Mouse (Mus musculus): Measurements from ENCODE around the gene Amotl2. TPM values are rescaled to one million over a fixed set of nuclear protein-coding genes. Genes with fewer than 3 reads are reported as not detected.
A peak's percentile ranks its signal among the peaks of the same experiment; 100 is the strongest.
"Not testable (repeated sequence)": the region's sequence is repeated elsewhere in the genome, so short reads cannot be mapped to it uniquely, and the experiment has no call there.

The Amotl2 gene
- polyA plus RNA-seq, 1 experiment, result 40.5 TPM

- 58% methylated on average over 5 of the region's 5 CpGs for WGBS
- no peaks in the 10 kb centered on the region for H3K36me3 ChIP-seq (ENCODE audit: control insufficient read depth, insufficient read depth, low read length)
- H3K27me3 ChIP-seq (replicated peaks; ENCODE audit: control insufficient read depth, insufficient read depth, low read length), result no peaks in the 10 kb centered on the region
- peak overlapping the region; percentile 1 for H3K27ac ChIP-seq (ENCODE audit: insufficient read depth, low read depth, low read length)
- no peak for TF ChIP-seq CTCF (conservative IDR thresholded peaks at IDR 0.05; ENCODE audit: insufficient read depth, insufficient read length, low read depth, low read length)
- TF ChIP-seq POLR2A (IDR thresholded peaks at IDR 0.05; ENCODE audit: low read depth, low read length), result no peak
- H3K4me3 ChIP-seq (ENCODE audit: insufficient read depth, low read depth, low read length), result no peak overlapping the region
- peaks cover 27% of the 10 kb centered on the region for H3K4me1 ChIP-seq (ENCODE audit: control insufficient read depth, insufficient read depth, low read length)
- peak; percentile 36 for DNase-seq
Measured at GRCm38 (mm10) chr9:102759581-102760001, 43.1 kb downstream of the Amotl2 start.

- Histone ChIP-seq H3K4me1 (ENCODE audit: control insufficient read depth, insufficient read depth, low read length) (peaks cover 23% of the 10 kb centered on the region; the same call in 1 of the 2 replicates), H3K36me3 (ENCODE audit: control insufficient read depth, insufficient read depth, low read length) (no peaks in the 10 kb centered on the region), H3K27ac (ENCODE audit: insufficient read depth, low read depth, low read length) (peak overlapping the region; percentile 22; the same call in 1 of the 2 replicates), H3K27me3 (replicated peaks; ENCODE audit: control insufficient read depth, insufficient read depth, low read length) (no peaks in the 10 kb centered on the region), H3K4me3 (ENCODE audit: insufficient read depth, low read depth, low read length) (no peak overlapping the region)
- WGBS, result 59% methylated on average over 7 of the region's 7 CpGs
- TF ChIP-seq CTCF (conservative IDR thresholded peaks at IDR 0.05; ENCODE audit: insufficient read depth, insufficient read length, low read depth, low read length) (no peak), POLR2A (IDR thresholded peaks at IDR 0.05; ENCODE audit: low read depth, low read length) (no peak)
- peak; percentile 68 for DNase-seq
Measured at GRCm38 (mm10) chr9:102761599-102761998, 45.1 kb downstream of the Amotl2 start.

- Histone ChIP-seq H3K27ac (ENCODE audit: insufficient read depth, low read depth, low read length) (peak overlapping the region; percentile 69), H3K36me3 (ENCODE audit: control insufficient read depth, insufficient read depth, low read length) (no peaks in the 10 kb centered on the region), H3K4me3 (ENCODE audit: insufficient read depth, low read depth, low read length) (no peak overlapping the region), H3K27me3 (replicated peaks; ENCODE audit: control insufficient read depth, insufficient read depth, low read length) (no peaks in the 10 kb centered on the region), H3K4me1 (ENCODE audit: control insufficient read depth, insufficient read depth, low read length) (peaks cover 27% of the 10 kb centered on the region; the same call in 1 of the 2 replicates)
- 48% methylated on average over 3 of the region's 3 CpGs for WGBS
- TF ChIP-seq POLR2A (IDR thresholded peaks at IDR 0.05; ENCODE audit: low read depth, low read length) (no peak), CTCF (conservative IDR thresholded peaks at IDR 0.05; ENCODE audit: insufficient read depth, insufficient read length, low read depth, low read length) (no peak)
- no peak for DNase-seq
Measured at GRCm38 (mm10) chr9:102762836-102763235, 46.4 kb downstream of the Amotl2 start.

GRCm38 (mm10) chr9:102763520-102763919 is 47.0 kb downstream of the Amotl2 start:
- WGBS, result 41% methylated on average over 8 of the region's 8 CpGs

GRCm38 (mm10) chr9:102764540-102764939 is 48.1 kb downstream of the Amotl2 start:
- H3K27ac ChIP-seq (ENCODE audit: insufficient read depth, low read depth, low read length); H3K27me3 ChIP-seq (replicated peaks; ENCODE audit: control insufficient read depth, insufficient read depth, low read length); H3K36me3 ChIP-seq (ENCODE audit: control insufficient read depth, insufficient read depth, low read length); H3K4me3 ChIP-seq (ENCODE audit: insufficient read depth, low read depth, low read length): not testable (repeated sequence)
- H3K4me1 ChIP-seq (ENCODE audit: control insufficient read depth, insufficient read depth, low read length), result peaks cover 22% of the 10 kb centered on the region; the same call in 1 of the 2 replicates
- peak; percentile 58 for DNase-seq
- 51% methylated on average over 2 of the region's 2 CpGs for WGBS

More at GRCm38 (mm10) chr9:102763520-102763919, 47.0 kb downstream of the Amotl2 start:
- peak; percentile 66 for DNase-seq
- Histone ChIP-seq H3K27me3 (replicated peaks; ENCODE audit: control insufficient read depth, insufficient read depth, low read length) (no peaks in the 10 kb centered on the region), H3K4me1 (ENCODE audit: control insufficient read depth, insufficient read depth, low read length) (peaks cover 27% of the 10 kb centered on the region; the same call in 1 of the 2 replicates), H3K27ac (ENCODE audit: insufficient read depth, low read depth, low read length) (peak overlapping the region; percentile 69), H3K36me3 (ENCODE audit: control insufficient read depth, insufficient read depth, low read length) (no peaks in the 10 kb centered on the region), H3K4me3 (ENCODE audit: insufficient read depth, low read depth, low read length) (no peak overlapping the region)
- TF ChIP-seq CTCF (conservative IDR thresholded peaks at IDR 0.05; ENCODE audit: insufficient read depth, insufficient read length, low read depth, low read length) (no peak), POLR2A (IDR thresholded peaks at IDR 0.05; ENCODE audit: low read depth, low read length) (no peak)

GRCm38 (mm10) chr9:102766741-102767140 is 50.3 kb downstream of the Amotl2 start:
- TF ChIP-seq CTCF (conservative IDR thresholded peaks at IDR 0.05; ENCODE audit: insufficient read depth, insufficient read length, low read depth, low read length) (no peak), POLR2A (IDR thresholded peaks at IDR 0.05; ENCODE audit: low read depth, low read length) (no peak)
- DNase-seq, result peak; percentile 55
- 53% methylated on average over 3 of the region's 3 CpGs for WGBS
- Histone ChIP-seq H3K4me1 (ENCODE audit: control insufficient read depth, insufficient read depth, low read length) (peaks cover 22% of the 10 kb centered on the region; the same call in 1 of the 2 replicates), H3K36me3 (ENCODE audit: control insufficient read depth, insufficient read depth, low read length) (no peaks in the 10 kb centered on the region), H3K27me3 (replicated peaks; ENCODE audit: control insufficient read depth, insufficient read depth, low read length) (no peaks in the 10 kb centered on the region), H3K27ac (ENCODE audit: insufficient read depth, low read depth, low read length) (0 out of 2 replicates have a peak overlapping the region, but pooled peaks have one; percentile 26), H3K4me3 (ENCODE audit: insufficient read depth, low read depth, low read length) (no peak overlapping the region)

- no peak overlapping the region for H3K4me3 ChIP-seq (ENCODE audit: insufficient read depth, low read depth, low read length)
- H3K4me1 ChIP-seq (ENCODE audit: control insufficient read depth, insufficient read depth, low read length), result peaks cover 4% of the 10 kb centered on the region; the same call in 1 of the 2 replicates
- no peak overlapping the region for H3K27ac ChIP-seq (ENCODE audit: insufficient read depth, low read depth, low read length)
- no peaks in the 10 kb centered on the region for H3K27me3 ChIP-seq (replicated peaks; ENCODE audit: control insufficient read depth, insufficient read depth, low read length)
- WGBS, result 65% methylated on average over 3 of the region's 3 CpGs
- TF ChIP-seq CTCF (conservative IDR thresholded peaks at IDR 0.05; ENCODE audit: insufficient read depth, insufficient read length, low read depth, low read length) (no peak), POLR2A (IDR thresholded peaks at IDR 0.05; ENCODE audit: low read depth, low read length) (no peak)
- no peak for DNase-seq
- no peaks in the 10 kb centered on the region for H3K36me3 ChIP-seq (ENCODE audit: control insufficient read depth, insufficient read depth, low read length)
Measured at GRCm38 (mm10) chr9:102769257-102769656, 52.8 kb downstream of the Amotl2 start.

Data from kidney, adult 2 months (tissue).